9 mouse cellular contexts compared by ENCODE assay signal in genomic region chr19:47462725-47463124, GRCm38 (mm10). TPM values are rescaled to one million over a fixed set of nuclear protein-coding genes. Genes with fewer than 3 reads are reported as not detected.
DNase-seq lines count a peak whose midpoint lies in the region; ATAC-seq and TF ChIP-seq lines count a peak whose summit lies in the region.
"Had no signal": no experiment of that assay in that cellular context is flagged by ENCODE, and none has a peak within 500 bp of the region (broad histone marks: within the 10 kb centered on the region; RNA-seq: fewer than 3 reads in every experiment).

No protein-coding gene starts in this region.

- no peak for DNase-seq in kidney, adult 9 months
- no peak for DNase-seq in midbrain, postnatal 0 days (ENCODE audit: low spot score)
- DNase-seq in testis, postnatal 10 days (ENCODE audit: low spot score) = no peak
- no peak for DNase-seq in left cerebral cortex, postnatal 10 days (ENCODE audit: extremely low spot score in 1 of 2, low spot score in 2 of 2)
- DNase-seq: kidney, adult 11 months had no signal

- 10% methylated on average over 6 of the region's 6 CpGs for WGBS in kidney, embryonic 14.5 days
- 9% methylated on average over 6 of the region's 6 CpGs for WGBS in embryonic facial prominence, embryonic 15.5 days
- 26% methylated on average over 6 of the region's 6 CpGs for WGBS in intestine, embryonic 15.5 days
- WGBS in midbrain, postnatal 0 days = 12% methylated on average over 6 of the region's 6 CpGs

- intact Hi-C loops in left cerebral cortex, postnatal 10 days (cut with DNase I) = no loop called here

- no peaks in the 10 kb centered on the region for H3K27me3 ChIP-seq in kidney, embryonic 14.5 days (ENCODE audit: control insufficient read depth, insufficient read depth, low read length)
- H3K27me3 ChIP-seq in embryonic facial prominence, embryonic 15.5 days = no peaks in the 10 kb centered on the region
- H3K27me3 ChIP-seq in intestine, embryonic 15.5 days (replicated peaks) = no peaks in the 10 kb centered on the region
- H3K27me3 ChIP-seq in midbrain, postnatal 0 days (ENCODE audit: insufficient read depth, low read length) = no peaks in the 10 kb centered on the region

- no peaks in the 10 kb centered on the region for H3K9me3 ChIP-seq in kidney, embryonic 14.5 days (ENCODE audit: control insufficient read depth, low read length)
- no peaks in the 10 kb centered on the region; the same call in 1 of the 2 replicates for H3K9me3 ChIP-seq in embryonic facial prominence, embryonic 15.5 days (replicated peaks)
- no peaks in the 10 kb centered on the region for H3K9me3 ChIP-seq in intestine, embryonic 15.5 days
- no peaks in the 10 kb centered on the region for H3K9me3 ChIP-seq in midbrain, postnatal 0 days (ENCODE audit: low read length)

- H3K36me3 ChIP-seq in kidney, embryonic 14.5 days (ENCODE audit: control insufficient read depth, insufficient read depth, low read length) = no peaks in the 10 kb centered on the region; the same call in 1 of the 2 replicates
- no peaks in the 10 kb centered on the region for H3K36me3 ChIP-seq in embryonic facial prominence, embryonic 15.5 days
- no peaks in the 10 kb centered on the region for H3K36me3 ChIP-seq in intestine, embryonic 15.5 days
- H3K36me3 ChIP-seq in midbrain, postnatal 0 days (ENCODE audit: insufficient read depth, low read length) = no peaks in the 10 kb centered on the region

- no peak for ATAC-seq in kidney, embryonic 14.5 days (ENCODE audit: low FRiP score, low TSS enrichment)
- no peak for ATAC-seq in embryonic facial prominence, embryonic 15.5 days (ENCODE audit: insufficient number of reproducible peaks, low FRiP score, low TSS enrichment, low read depth)
- ATAC-seq in intestine, embryonic 15.5 days = no peak
- no peak for ATAC-seq in midbrain, postnatal 0 days (ENCODE audit: low FRiP score)
- ATAC-seq in erythroid progenitor cell, adult 5-6 weeks (replicated peaks; ENCODE audit: low FRiP score, poor library complexity, severe bottlenecking) = no peak

- peaks cover 32% of the 10 kb centered on the region for H3K4me1 ChIP-seq in kidney, embryonic 14.5 days (ENCODE audit: control insufficient read depth, insufficient read depth, low read length)
- peaks cover 67% of the 10 kb centered on the region for H3K4me1 ChIP-seq in embryonic facial prominence, embryonic 15.5 days
- H3K4me1 ChIP-seq in intestine, embryonic 15.5 days (replicated peaks) = peaks cover 47% of the 10 kb centered on the region
- no peaks in the 10 kb centered on the region for H3K4me1 ChIP-seq in midbrain, postnatal 0 days (ENCODE audit: insufficient read depth, low read length)

- TF ChIP-seq CTCF in midbrain, postnatal 0 days (IDR thresholded peaks at IDR 0.05) = no peak

- H3K9ac ChIP-seq in kidney, embryonic 14.5 days (ENCODE audit: low read depth, low read length) = no peak overlapping the region; the same call in 1 of the 2 replicates
- H3K9ac ChIP-seq in embryonic facial prominence, embryonic 15.5 days = peak overlapping the region; percentile 88; the same call in 1 of the 2 replicates
- H3K9ac ChIP-seq in intestine, embryonic 15.5 days = no peak overlapping the region
- H3K9ac ChIP-seq in midbrain, postnatal 0 days (replicated peaks; ENCODE audit: low read length, poor library complexity, severe bottlenecking) = no peak overlapping the region

- peak overlapping the region; percentile 84 for H3K4me3 ChIP-seq in kidney, embryonic 14.5 days (ENCODE audit: low read length)
- peak overlapping the region; percentile 83 for H3K4me3 ChIP-seq in embryonic facial prominence, embryonic 15.5 days (replicated peaks)
- H3K4me3 ChIP-seq in intestine, embryonic 15.5 days (replicated peaks) = peak overlapping the region; percentile 87
- peak overlapping the region; percentile 75 for H3K4me3 ChIP-seq in midbrain, postnatal 0 days (ENCODE audit: low read depth, low read length)

- no peak overlapping the region for H3K27ac ChIP-seq in kidney, embryonic 14.5 days (ENCODE audit: low read depth, low read length)
- 0 out of 2 replicates have a peak overlapping the region, but pooled peaks have one; percentile 12 for H3K27ac ChIP-seq in embryonic facial prominence, embryonic 15.5 days (replicated peaks)
- H3K27ac ChIP-seq in intestine, embryonic 15.5 days = no peak overlapping the region
- no peak overlapping the region for H3K27ac ChIP-seq in midbrain, postnatal 0 days (ENCODE audit: low read depth, low read length)

- peak overlapping the region; percentile 78 for H3K4me2 ChIP-seq in kidney, embryonic 14.5 days (replicated peaks; ENCODE audit: low read depth, low read length)
- peak overlapping the region; percentile 82 for H3K4me2 ChIP-seq in embryonic facial prominence, embryonic 15.5 days (replicated peaks)
- H3K4me2 ChIP-seq in intestine, embryonic 15.5 days (replicated peaks) = peak overlapping the region; percentile 88
- peak overlapping the region; percentile 81 for H3K4me2 ChIP-seq in midbrain, postnatal 0 days (ENCODE audit: low read depth, low read length, poor library complexity, severe bottlenecking)

RNA-seq across cellular contexts. Expression of gene Sh3pxd2a, which starts 1.5 kb away (rescaled TPM):
- polyA plus RNA-seq in kidney, embryonic 14.5 days (2014; fragmentation: Nextera tagmentation; extraction: Ambion mirVana) = 8.7 and 9.6 TPM in 2 replicates
- 15.8 and 16.0 TPM in 2 replicates for polyA plus RNA-seq in embryonic facial prominence, embryonic 15.5 days (2015; fragmentation: Nextera tagmentation; extraction: Ambion mirVana)
- 4.8 and 5.0 TPM in 2 replicates for polyA plus RNA-seq in intestine, embryonic 15.5 days (2015; fragmentation: Nextera tagmentation; extraction: Ambion mirVana)
- total RNA-seq in midbrain, postnatal 0 days (2014; rRNA removed) = 21.0 and 27.4 TPM in 2 replicates
- polyA plus RNA-seq in midbrain, postnatal 0 days (2015; fragmentation: Nextera tagmentation; extraction: Ambion mirVana) = 1.2 and 1.5 TPM in 2 replicates
- 3.2 and 6.3 TPM in 2 replicates for total RNA-seq in erythroid progenitor cell, adult 5-6 weeks (2015; ENCODE audit: low replicate concordance)
- 1.0 and 1.1 TPM in 2 replicates for total RNA-seq in erythroid progenitor cell, adult 5-6 weeks (2017; ENCODE audit: low replicate concordance)
- 10 to 100 TPM; 22.8 to 23.4 TPM for total RNA-seq in left cerebral cortex, postnatal 10 days (2021)
